Mouse (Mus musculus) liver, embryonic 16.5 days (tissue): ENCODE data around the gene Add3. TPM values are rescaled to one million over a fixed set of nuclear protein-coding genes. Genes with fewer than 3 reads are reported as not detected.

Source experiments
- ATAC-seq: fragments of 200-750 bp; cut with Nextera tagmentation; 2 replicates; pipeline ENCODE4 v1.8.0; 2017; ENCODE audit warnings: low read depth, mild to moderate bottlenecking, moderate number of reproducible peaks, moderate library complexity
- H3K27ac ChIP-seq: fragments of 300-500 bp; sonication (generic); 2 replicates; pipeline ENCODE4 v1.5.1; 2014; ENCODE audit warnings: mild to moderate bottlenecking, low read length
- H3K27me3 ChIP-seq: fragments of 300-500 bp; sonication (generic); 2 replicates; pipeline ENCODE4 v1.6.1; 2014; ENCODE audit warnings: low read depth, low read length, mixed read lengths; ENCODE audit not compliant: control insufficient read depth, insufficient read depth
- H3K36me3 ChIP-seq: fragments of 300-500 bp; sonication (generic); 2 replicates; pipeline ENCODE4 v1.6.1; 2014; ENCODE audit warnings: mild to moderate bottlenecking; ENCODE audit not compliant: control insufficient read depth, insufficient read depth
- H3K4me1 ChIP-seq: fragments of 300-500 bp; sonication (generic); 2 replicates; pipeline ENCODE4 v1.6.1; 2014; ENCODE audit warnings: low read depth, low read length, mixed read lengths; ENCODE audit not compliant: control insufficient read depth
- H3K4me2 ChIP-seq: fragments of 300-500 bp; sonication (generic); 2 replicates; pipeline ENCODE4 v1.6.1; 2014; ENCODE audit warnings: low read depth, low read length, mixed read lengths
- H3K4me3 ChIP-seq: fragments of 300-500 bp; sonication (generic); 2 replicates; pipeline ENCODE4 v1.5.1; 2014; ENCODE audit warnings: low read depth, mild to moderate bottlenecking, low read length
- H3K9ac ChIP-seq: fragments of 300-500 bp; sonication (generic); 2 replicates; pipeline ENCODE4 v1.6.1; 2014; ENCODE audit warnings: low read depth, low read length
- H3K9me3 ChIP-seq: fragments of 300-500 bp; sonication (generic); replicated peaks from 2 replicates; pipeline ENCODE4 v1.6.1; 2016; ENCODE audit warnings: low read length; ENCODE audit not compliant: control insufficient read depth
- WGBS: fragments of 180-500 bp; shearing (Covaris S2); extraction: QIAGEN DNeasy Blood & Tissue Kit; methylation state at CpG from one replicate; pipeline ENCODE4 v1.1.7; 2014; ENCODE audit not compliant: insufficient replicate concordance; 5-methylcytosine and 5-hydroxymethylcytosine counted together
- polyA plus RNA-seq: library from polyadenylated mRNA; unstranded; fragments of >200 nt; fragmentation: Nextera tagmentation; extraction: Ambion mirVana; gene quantifications from 2 replicates; pipeline ENCODE4 v1.2.1, GENCODE M21; 2015

The Add3 gene
- polyA plus RNA-seq, 1 experiment from 2014 or later = 28.4 TPM

DNA sequence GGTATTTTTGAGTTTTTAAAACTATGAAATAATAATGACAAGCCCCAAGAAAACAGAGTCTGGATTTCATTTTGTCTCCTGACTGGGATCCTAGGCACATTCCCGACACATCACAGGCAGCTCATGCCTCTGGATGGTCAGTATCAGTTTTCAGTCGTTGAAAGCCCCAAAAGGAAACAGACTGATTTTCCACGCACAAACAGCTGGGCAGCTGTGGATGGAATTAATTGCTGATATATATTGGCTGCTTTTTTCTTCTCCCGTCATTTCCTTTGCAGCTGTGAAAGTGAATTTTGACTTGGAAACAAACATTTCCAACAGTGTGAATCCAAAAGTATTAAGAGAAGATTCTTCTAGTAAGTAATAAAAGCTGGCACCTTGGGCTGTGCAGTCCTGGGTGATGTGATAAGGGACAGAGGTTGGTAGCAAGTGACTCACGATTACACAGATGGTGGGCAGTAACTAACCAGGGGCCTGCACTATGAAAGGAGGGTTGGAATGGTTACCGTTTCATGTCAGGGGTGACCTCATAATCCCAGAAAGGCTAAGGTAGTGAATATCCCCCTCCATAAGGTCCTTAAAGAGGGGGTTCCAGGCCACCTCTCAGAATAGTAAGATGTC is 51.7 kb downstream of the Add3 start:
- Histone ChIP-seq H3K4me2 (peak overlapping the region; percentile 35), H3K4me1 (peaks cover 71% of the 10 kb centered on the region), H3K36me3 (no peaks in the 10 kb centered on the region), H3K4me3 (no peak overlapping the region), H3K9me3 (no peaks in the 10 kb centered on the region), H3K9ac (no peak overlapping the region), H3K27me3 (no peaks in the 10 kb centered on the region), H3K27ac (peak overlapping the region; percentile 82)
- whole genome bisulfite sequencing = 28% methylated on average over 6 of the region's 6 CpGs
- ATAC-seq = peak; percentile 81

DNA sequence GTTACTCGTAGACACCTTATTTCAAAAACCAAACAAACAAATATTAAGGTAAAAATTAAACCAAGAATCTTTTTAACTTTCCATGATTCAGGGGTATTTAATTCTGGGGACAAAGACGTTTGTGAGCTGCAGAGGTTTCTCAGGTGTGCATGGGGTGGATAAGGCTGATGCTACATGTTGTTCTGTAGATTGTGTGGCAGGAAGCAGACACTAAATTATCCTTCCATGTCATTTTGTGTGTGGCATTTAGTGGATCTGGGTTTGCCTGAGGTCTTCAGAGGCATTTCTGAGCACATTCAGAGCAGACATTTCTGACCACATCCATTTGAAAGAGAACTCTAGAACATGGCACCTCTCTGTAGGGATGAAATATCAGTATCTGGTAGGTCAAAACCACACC is 52.9 kb downstream of the Add3 start:
- Histone ChIP-seq H3K36me3 (no peaks in the 10 kb centered on the region), H3K27me3 (no peaks in the 10 kb centered on the region), H3K9me3 (no peaks in the 10 kb centered on the region), H3K4me3 (no peak overlapping the region), H3K4me1 (peaks cover 64% of the 10 kb centered on the region), H3K27ac (peak overlapping the region; percentile 83), H3K4me2 (no peak overlapping the region), H3K9ac (no peak overlapping the region)
- WGBS = 50% methylated on average over 2 of the region's 2 CpGs
- no peak for ATAC-seq

DNA sequence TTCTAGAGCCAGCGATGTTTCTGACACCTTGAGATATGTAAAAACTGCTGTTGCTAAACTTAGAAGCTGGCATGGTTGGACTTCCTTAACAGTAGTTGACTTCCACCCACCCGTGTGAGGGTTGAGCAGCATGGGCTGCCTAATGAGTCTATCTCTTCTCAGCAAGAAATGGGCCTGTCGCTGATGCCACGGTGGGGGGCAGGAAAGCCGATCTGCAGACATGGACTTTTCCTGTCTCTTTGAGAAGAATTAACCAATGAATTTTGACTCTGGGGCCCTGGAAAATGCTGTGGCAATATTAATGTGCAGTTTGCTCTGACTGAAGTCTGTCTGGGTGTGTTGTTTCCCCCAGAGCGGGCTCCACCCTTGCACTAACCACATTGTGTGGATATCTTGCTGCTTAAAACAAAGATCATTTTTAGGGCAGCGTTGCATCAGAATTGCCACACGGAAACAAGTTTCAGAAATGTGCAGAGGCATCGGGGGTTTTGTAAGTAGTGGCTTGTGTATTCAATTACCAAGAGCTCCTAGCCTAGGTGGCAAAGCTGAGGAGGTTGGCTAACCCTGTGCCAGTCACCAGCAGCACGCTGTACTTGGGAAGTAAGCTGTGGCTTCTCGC is 53.8 kb downstream of the Add3 start:
- peak overlapping the region; percentile 53 for H3K4me2 ChIP-seq
- no peaks in the 10 kb centered on the region for H3K36me3 ChIP-seq
- H3K9ac ChIP-seq = peak overlapping the region; percentile 57
- peak; percentile 57 for ATAC-seq
- peak overlapping the region; percentile 30 for H3K4me3 ChIP-seq
- 12% methylated on average over 11 of the region's 11 CpGs for WGBS
- H3K27ac ChIP-seq = peak overlapping the region; percentile 83
- H3K27me3 ChIP-seq = no peaks in the 10 kb centered on the region
- no peaks in the 10 kb centered on the region for H3K9me3 ChIP-seq
- H3K4me1 ChIP-seq = peaks cover 60% of the 10 kb centered on the region

DNA sequence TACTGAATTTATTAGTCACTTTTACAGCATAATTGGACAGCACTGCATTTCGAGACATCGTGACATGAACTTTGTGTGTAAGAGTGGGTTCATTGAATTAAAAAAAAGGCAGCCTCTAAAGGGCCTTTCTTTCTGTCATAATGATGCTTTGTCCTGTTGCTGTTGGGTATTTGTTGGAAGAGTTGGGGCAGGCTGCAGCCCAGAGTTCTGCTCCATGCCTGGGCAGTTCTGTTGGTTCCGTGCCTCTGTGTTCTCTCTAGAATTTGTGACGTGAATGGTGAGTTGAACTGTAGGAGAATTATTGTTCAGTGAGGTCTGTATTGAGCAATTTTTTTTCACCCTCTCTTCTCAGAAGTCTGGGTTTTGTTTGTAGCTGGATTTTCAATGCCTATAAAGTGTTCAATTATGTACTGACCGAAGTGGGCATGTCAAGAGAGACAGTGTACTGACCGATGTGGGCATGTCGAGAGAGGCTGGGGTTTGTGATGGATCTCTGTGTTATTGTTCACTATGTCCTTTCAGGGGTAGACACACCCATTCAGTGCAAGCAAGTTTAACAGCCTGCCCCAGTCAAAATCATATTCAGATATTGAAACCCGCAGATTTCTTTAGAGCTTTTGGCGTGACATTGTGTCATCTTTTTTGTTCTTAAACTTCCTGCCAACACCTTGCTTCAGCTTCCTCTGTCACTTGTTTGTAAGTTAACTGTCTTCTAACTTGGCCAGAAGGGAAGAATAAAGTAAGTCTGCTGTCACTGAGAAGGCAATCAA is 54.7 kb downstream of the Add3 start:
- 31% methylated on average over 9 of the region's 9 CpGs for WGBS

DNA sequence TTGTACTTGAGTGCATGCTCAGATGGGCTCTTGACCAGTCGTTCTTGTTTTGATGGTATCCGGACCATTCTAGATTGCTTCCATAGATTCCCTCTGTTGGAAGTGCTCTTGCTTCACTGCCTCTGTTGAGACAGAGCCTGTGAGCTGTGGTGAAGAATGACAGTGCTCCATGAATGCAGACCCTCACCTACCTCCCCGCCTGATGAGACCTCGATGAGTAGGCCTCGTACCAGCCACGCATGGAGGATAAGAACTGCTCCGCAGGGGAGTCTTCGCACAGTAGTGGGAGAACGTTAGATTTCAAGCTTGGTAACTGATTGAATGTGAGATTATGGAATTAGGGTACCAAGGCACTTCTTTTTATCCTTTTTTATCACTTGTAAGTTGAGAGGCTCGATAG is 56.7 kb downstream of the Add3 start:
- Histone ChIP-seq H3K9me3 (no peaks in the 10 kb centered on the region), H3K27ac (no peak overlapping the region), H3K4me1 (peaks cover 41% of the 10 kb centered on the region), H3K4me3 (no peak overlapping the region), H3K4me2 (no peak overlapping the region), H3K36me3 (no peaks in the 10 kb centered on the region; the same call in 1 of the 2 replicates), H3K9ac (no peak overlapping the region), H3K27me3 (no peaks in the 10 kb centered on the region)
- ATAC-seq = no peak
- whole genome bisulfite sequencing = 73% methylated on average over 10 of the region's 10 CpGs

More for the DNA sequence above, 54.7 kb downstream of the Add3 start:
- Histone ChIP-seq H3K9me3 (no peaks in the 10 kb centered on the region), H3K27ac (peak overlapping the region; percentile 83), H3K4me1 (peaks cover 55% of the 10 kb centered on the region), H3K4me3 (peak overlapping the region; percentile 30), H3K27me3 (no peaks in the 10 kb centered on the region), H3K4me2 (peak overlapping the region; percentile 53), H3K36me3 (no peaks in the 10 kb centered on the region; the same call in 1 of the 2 replicates), H3K9ac (peak overlapping the region; percentile 57)
- ATAC-seq = no peak

DNA sequence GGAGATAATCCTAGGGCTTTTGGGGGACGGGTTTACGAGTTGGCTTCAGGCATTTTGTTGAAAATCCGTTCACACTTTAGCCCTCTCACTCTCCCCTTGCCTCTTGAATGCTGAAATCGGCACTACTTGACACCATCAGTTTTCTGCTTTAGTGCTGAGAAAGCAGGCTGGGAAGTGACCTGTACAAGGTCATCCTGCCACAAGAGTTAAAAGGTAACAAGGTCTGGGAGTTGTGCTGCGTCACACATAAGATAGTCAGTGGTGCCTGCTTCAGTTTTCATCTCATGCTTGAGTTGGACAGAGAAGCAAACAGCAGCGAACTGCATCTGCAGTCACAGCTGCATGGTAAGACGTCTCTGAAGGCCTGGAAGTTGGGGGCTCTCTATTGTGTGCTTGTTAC is 57.5 kb downstream of the Add3 start:
- Histone ChIP-seq H3K27ac (peak overlapping the region; percentile 5; the same call in 1 of the 2 replicates), H3K4me1 (peaks cover 37% of the 10 kb centered on the region)

DNA sequence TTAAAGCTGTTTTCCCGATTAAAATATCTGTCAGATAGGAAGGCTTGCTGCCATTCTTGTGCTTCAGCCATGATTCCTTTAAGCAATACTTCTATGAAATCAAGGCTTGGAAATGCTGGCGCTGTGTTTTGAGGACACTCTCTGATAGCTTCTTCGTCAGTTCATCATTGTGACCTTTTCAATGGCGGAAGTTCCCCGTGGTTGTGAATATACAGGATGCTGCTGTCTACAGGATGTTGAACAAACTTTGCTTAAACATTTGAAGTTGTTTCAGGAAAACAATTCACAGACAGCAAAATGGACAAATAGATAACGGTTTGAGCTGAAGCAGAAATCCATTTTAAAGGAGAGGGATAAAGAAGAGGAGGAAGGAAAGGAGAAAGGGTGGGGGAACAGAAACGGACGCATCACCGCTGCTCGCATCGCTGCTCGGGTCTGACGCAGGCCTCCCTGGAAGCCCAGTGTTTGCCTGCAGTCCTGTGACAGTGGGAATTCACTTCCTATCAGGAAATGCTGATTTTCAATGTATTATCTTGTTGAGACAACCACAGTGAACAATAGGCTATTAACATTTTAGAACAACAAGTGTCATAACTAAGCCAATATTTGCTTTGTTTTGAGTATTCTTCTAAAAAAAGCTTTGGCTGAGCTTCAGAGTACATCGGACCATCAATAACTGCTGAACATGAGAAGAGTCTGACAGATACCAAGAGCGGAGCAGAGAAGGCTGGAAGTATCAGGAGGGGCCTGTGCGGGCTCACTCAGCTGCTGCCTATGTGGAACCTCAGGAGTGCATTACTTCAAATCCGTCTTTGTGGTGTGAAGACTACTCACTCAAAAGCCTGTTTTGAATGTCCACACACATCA is 58.7 kb downstream of the Add3 start:
- Histone ChIP-seq H3K4me2 (no peak overlapping the region), H3K36me3 (no peaks in the 10 kb centered on the region; the same call in 1 of the 2 replicates), H3K4me3 (no peak overlapping the region), H3K4me1 (peaks cover 26% of the 10 kb centered on the region), H3K27me3 (no peaks in the 10 kb centered on the region), H3K9me3 (no peaks in the 10 kb centered on the region), H3K9ac (no peak overlapping the region), H3K27ac (peak overlapping the region; percentile 24; the same call in 1 of the 2 replicates)
- WGBS = 66% methylated on average over 17 of the region's 17 CpGs
- ATAC-seq = peak; percentile 33; the same call in 1 of the 2 replicates

More for the DNA sequence above, 57.5 kb downstream of the Add3 start:
- no peaks in the 10 kb centered on the region for H3K27me3 ChIP-seq
- H3K36me3 ChIP-seq = no peaks in the 10 kb centered on the region; the same call in 1 of the 2 replicates
- no peaks in the 10 kb centered on the region for H3K9me3 ChIP-seq
- no peak overlapping the region for H3K9ac ChIP-seq
- no peak overlapping the region for H3K4me3 ChIP-seq
- no peak overlapping the region for H3K4me2 ChIP-seq
- 75% methylated on average over 7 of the region's 7 CpGs for WGBS
- ATAC-seq = no peak

DNA sequence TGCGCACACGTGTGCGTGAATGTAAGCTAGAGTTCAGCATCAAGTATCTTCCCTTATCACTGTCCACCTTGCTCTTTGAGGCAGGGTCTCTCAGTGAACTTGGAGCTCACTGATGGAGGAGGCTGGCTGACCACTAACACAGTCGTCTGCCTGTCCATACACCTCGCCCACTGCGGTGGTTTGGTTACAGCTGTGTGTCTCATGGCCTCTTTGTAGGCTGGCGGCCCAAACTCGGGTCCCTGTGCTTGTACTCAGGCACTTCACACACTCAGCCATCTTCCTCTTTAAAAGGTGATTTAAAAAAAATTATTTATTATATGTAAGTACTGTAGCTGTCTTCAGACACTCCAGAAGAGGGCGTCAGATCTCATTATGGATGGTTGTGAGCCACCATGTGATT is 59.5 kb downstream of the Add3 start:
- H3K4me2 ChIP-seq = no peak overlapping the region
- no peak overlapping the region for H3K4me3 ChIP-seq
- H3K36me3 ChIP-seq = no peaks in the 10 kb centered on the region; the same call in 1 of the 2 replicates
- no peak for ATAC-seq
- no peak overlapping the region for H3K9ac ChIP-seq
- H3K27me3 ChIP-seq = no peaks in the 10 kb centered on the region
- H3K27ac ChIP-seq = no peak overlapping the region
- peaks cover 18% of the 10 kb centered on the region for H3K4me1 ChIP-seq
- H3K9me3 ChIP-seq = no peaks in the 10 kb centered on the region
- WGBS = 81% methylated on average over 9 of the region's 9 CpGs
